Mouse (Mus musculus) heart, embryonic 10.5 days (tissue): ENCODE measurements around the gene Sh3bp2. TPM values are rescaled to one million over a fixed set of nuclear protein-coding genes. Genes with fewer than 3 reads are reported as not detected.
"Not testable (repeated sequence)": the region's sequence is repeated elsewhere in the genome, so short reads cannot be mapped to it uniquely, and the experiment has no call there.

Experiments used
- DNase-seq: peaks from one replicate; pipeline ENCODE4 v3.0.0-alpha.2; 2017; ENCODE audit warnings: low spot score
- H3K27ac ChIP-seq: fragments of 300-500 bp; sonication (generic); 2 replicates; pipeline ENCODE4 v1.5.1; 2016; ENCODE audit warnings: mild to moderate bottlenecking
- H3K27me3 ChIP-seq: fragments of 300-500 bp; sonication (generic); 2 replicates; pipeline ENCODE4 v1.6.1; 2016; ENCODE audit warnings: mild to moderate bottlenecking; ENCODE audit not compliant: poor library complexity, insufficient read depth, severe bottlenecking
- H3K36me3 ChIP-seq: fragments of 300-500 bp; sonication (generic); 2 replicates; pipeline ENCODE4 v1.6.1; 2016; ENCODE audit warnings: mild to moderate bottlenecking, moderate library complexity
- H3K4me1 ChIP-seq: fragments of 300-500 bp; sonication (generic); 2 replicates; pipeline ENCODE4 v1.6.1; 2016; ENCODE audit warnings: mild to moderate bottlenecking
- H3K4me3 ChIP-seq: fragments of 300-500 bp; sonication (generic); 2 replicates; pipeline ENCODE4 v1.5.1; 2016; ENCODE audit warnings: mild to moderate bottlenecking, moderate library complexity
- H3K9me3 ChIP-seq: fragments of 300-500 bp; sonication (generic); 2 replicates; pipeline ENCODE4 v1.6.1; 2016; ENCODE audit warnings: mild to moderate bottlenecking, moderate library complexity
- WGBS: fragments of 180-500 bp; shearing (Covaris S2); methylation state at CpG from one replicate; pipeline ENCODE4 v1.1.7; 2016; 5-methylcytosine and 5-hydroxymethylcytosine counted together
- polyA plus RNA-seq: library from polyadenylated mRNA; unstranded; fragments of >200 nt; fragmentation: Nextera tagmentation; extraction: Ambion mirVana; gene quantifications from 2 replicates; pipeline ENCODE4 v1.2.1, GENCODE M21; 2016

Sh3bp2 gene
- polyA plus RNA-seq, 1 experiment from 2014 or later, result 6.0 TPM

DNA sequence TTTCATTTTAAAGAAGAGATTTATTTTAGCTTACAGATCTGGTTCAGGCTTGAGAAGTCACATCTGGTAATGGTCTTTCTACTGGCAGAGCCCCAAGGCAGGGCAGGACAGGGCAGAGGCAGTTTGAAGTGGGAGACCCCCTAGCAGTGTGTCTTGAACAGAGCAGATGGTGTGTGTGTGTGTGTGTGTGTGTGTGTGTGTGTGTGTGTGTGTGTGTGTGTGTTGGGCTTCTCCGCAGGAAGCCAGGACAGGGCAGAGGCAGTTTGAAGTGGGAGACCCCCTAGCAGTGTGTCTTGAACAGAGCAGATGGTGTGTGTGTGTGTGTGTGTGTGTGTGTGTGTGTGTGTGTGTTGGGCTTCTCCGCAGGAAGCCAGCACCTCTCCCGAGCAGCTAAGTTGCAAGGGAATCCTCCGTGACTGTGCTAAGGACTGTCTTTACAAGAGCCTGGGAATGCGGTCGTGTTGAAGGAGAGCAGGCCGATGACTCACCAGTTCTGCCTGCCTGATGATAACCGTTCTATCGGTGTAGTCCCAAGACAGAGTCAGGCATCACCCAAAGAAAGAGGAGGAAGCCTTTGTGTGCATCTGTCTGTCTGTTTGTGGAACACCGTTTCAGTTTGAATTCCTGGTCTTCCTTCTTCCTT, 56.2 kb downstream of the Sh3bp2 start:
- not testable (repeated sequence) for H3K27me3 ChIP-seq, H3K9me3 ChIP-seq, H3K36me3 ChIP-seq
- DNase-seq, result peak; percentile 91
- Histone ChIP-seq H3K27ac (peak overlapping the region; percentile 81), H3K4me3 (peak overlapping the region; percentile 33), H3K4me1 (peaks cover 32% of the 10 kb centered on the region)
- 3% methylated on average over 10 of the region's 10 CpGs for whole genome bisulfite sequencing

- H3K4me3 ChIP-seq, result peak overlapping the region; percentile 33
Observed at GRCm38 (mm10) chr5:34582314-34582675, 56.7 kb downstream of the Sh3bp2 start.

DNA sequence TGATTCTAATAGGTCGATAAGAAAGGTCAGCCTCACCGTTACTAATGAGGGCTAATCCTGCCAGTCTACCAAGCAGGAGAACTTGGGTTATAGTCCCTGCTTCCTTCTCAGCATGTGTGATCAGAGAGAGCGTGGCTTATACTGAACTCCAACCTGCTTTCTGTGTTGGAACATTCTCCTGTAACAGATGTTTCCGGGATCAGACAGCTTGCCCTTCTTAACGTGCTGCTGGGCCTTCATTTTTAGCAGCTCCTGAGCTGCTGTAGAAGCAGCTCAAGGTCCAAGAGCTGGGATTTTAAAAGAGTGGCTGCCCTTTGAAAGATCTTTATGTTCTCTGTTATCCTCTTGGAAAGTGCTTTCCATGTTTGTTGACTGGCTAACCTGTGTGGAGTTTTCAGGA, 59.6 kb downstream of the Sh3bp2 start:
- 80% methylated on average over 5 of the region's 5 CpGs for WGBS
- Histone ChIP-seq H3K27ac (no peak overlapping the region), H3K4me3 (no peak overlapping the region), H3K27me3 (no peaks in the 10 kb centered on the region), H3K9me3 (no peaks in the 10 kb centered on the region), H3K36me3 (no peaks in the 10 kb centered on the region; the same call in 1 of the 2 replicates), H3K4me1 (peaks cover 41% of the 10 kb centered on the region)
- no peak for DNase-seq

More at GRCm38 (mm10) chr5:34582314-34582675, 56.7 kb downstream of the Sh3bp2 start:
- Histone ChIP-seq H3K4me1 (peaks cover 33% of the 10 kb centered on the region), H3K27ac (peak overlapping the region; percentile 81), H3K36me3 (peaks cover 4% of the 10 kb centered on the region; the same call in 1 of the 2 replicates), H3K9me3 (no peaks in the 10 kb centered on the region), H3K27me3 (no peaks in the 10 kb centered on the region)
- whole genome bisulfite sequencing, result 40% methylated on average over 5 of the region's 5 CpGs
- no peak for DNase-seq

DNA sequence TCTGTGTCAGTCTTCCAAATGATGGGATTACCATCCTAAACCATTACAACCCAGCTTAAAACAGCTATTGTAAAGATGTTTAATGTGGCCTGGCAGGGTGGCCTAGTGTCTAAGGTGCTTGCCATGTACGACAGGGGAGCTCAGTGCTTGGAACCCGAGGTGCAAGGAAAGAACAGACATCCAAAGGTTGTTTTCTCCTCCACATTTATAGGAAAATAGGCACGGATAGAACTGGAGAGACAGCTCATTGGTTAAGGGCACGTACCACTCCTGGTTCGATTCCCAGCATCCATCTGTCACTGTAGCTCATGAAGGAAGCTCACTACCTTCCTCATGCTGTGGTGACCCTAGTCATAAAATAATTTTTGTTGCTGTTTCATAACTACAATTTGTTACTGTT, 62.2 kb downstream of the Sh3bp2 start:
- Histone ChIP-seq H3K4me3 (no peak overlapping the region), H3K27me3 (no peaks in the 10 kb centered on the region), H3K36me3 (peaks cover 2% of the 10 kb centered on the region; the same call in 1 of the 2 replicates), H3K4me1 (peaks cover 32% of the 10 kb centered on the region), H3K9me3 (no peaks in the 10 kb centered on the region), H3K27ac (no peak overlapping the region)
- DNase-seq, result peak; percentile 51
- WGBS, result 89% methylated on average over 5 of the region's 5 CpGs

- DNase-seq, result no peak
- H3K27ac ChIP-seq, result no peak overlapping the region
- H3K9me3 ChIP-seq, result no peaks in the 10 kb centered on the region
- H3K4me1 ChIP-seq, result peaks cover 18% of the 10 kb centered on the region
- no peaks in the 10 kb centered on the region for H3K27me3 ChIP-seq
- WGBS, result 33% methylated on average over 5 of the region's 5 CpGs
- H3K36me3 ChIP-seq, result peaks cover 8% of the 10 kb centered on the region; the same call in 1 of the 2 replicates
- H3K4me3 ChIP-seq, result no peak overlapping the region
Observed at GRCm38 (mm10) chr5:34590059-34590458, 64.4 kb downstream of the Sh3bp2 start.

- Histone ChIP-seq H3K36me3 (peaks cover 8% of the 10 kb centered on the region; the same call in 1 of the 2 replicates), H3K4me3 (no peak overlapping the region), H3K9me3 (no peaks in the 10 kb centered on the region), H3K4me1 (peaks cover 18% of the 10 kb centered on the region), H3K27ac (no peak overlapping the region), H3K27me3 (no peaks in the 10 kb centered on the region)
- 85% methylated on average over 4 of the region's 4 CpGs for WGBS
- no peak for DNase-seq
Observed at GRCm38 (mm10) chr5:34590702-34591101, 65.1 kb downstream of the Sh3bp2 start.

- Histone ChIP-seq H3K27ac (no peak overlapping the region), H3K4me3 (no peak overlapping the region), H3K4me1 (peaks cover 18% of the 10 kb centered on the region), H3K36me3 (peaks cover 8% of the 10 kb centered on the region; the same call in 1 of the 2 replicates), H3K27me3 (no peaks in the 10 kb centered on the region), H3K9me3 (no peaks in the 10 kb centered on the region)
- no peak for DNase-seq
- WGBS, result 85% methylated on average over 5 of the region's 5 CpGs
Observed at GRCm38 (mm10) chr5:34591388-34592004, 65.9 kb downstream of the Sh3bp2 start.

DNA sequence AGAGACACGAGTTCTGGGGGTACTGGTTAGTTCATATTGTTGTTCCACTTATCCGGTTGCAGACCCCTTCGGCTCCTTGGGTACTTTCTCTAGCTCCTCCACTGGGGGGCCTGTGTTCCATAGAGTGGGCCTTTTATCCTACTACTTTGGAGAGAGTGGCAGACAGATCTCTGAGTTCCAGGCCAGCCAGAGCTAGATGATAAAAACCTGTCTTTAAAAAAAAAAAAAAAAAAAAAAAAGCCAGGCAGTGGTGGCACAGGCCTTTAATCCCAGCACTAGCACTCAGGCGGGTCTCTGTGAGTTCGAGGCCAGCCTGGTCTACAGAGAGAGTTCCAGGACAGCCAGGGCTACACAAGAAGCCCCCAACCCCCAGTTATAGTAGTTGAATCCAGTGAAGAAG, 66.6 kb downstream of the Sh3bp2 start:
- peak; percentile 24 for DNase-seq
- H3K36me3 ChIP-seq, result peaks cover 11% of the 10 kb centered on the region; the same call in 1 of the 2 replicates
- H3K27me3 ChIP-seq, H3K9me3 ChIP-seq, H3K4me3 ChIP-seq, H3K27ac ChIP-seq: not testable (repeated sequence)
- peaks cover 14% of the 10 kb centered on the region for H3K4me1 ChIP-seq
- 86% methylated on average over 5 of the region's 5 CpGs for WGBS

GRCm38 (mm10) chr5:34592666-34593065, 67.0 kb downstream of the Sh3bp2 start:
- Histone ChIP-seq H3K27ac (no peak overlapping the region), H3K27me3 (no peaks in the 10 kb centered on the region)
- DNase-seq, result peak; percentile 45

DNA sequence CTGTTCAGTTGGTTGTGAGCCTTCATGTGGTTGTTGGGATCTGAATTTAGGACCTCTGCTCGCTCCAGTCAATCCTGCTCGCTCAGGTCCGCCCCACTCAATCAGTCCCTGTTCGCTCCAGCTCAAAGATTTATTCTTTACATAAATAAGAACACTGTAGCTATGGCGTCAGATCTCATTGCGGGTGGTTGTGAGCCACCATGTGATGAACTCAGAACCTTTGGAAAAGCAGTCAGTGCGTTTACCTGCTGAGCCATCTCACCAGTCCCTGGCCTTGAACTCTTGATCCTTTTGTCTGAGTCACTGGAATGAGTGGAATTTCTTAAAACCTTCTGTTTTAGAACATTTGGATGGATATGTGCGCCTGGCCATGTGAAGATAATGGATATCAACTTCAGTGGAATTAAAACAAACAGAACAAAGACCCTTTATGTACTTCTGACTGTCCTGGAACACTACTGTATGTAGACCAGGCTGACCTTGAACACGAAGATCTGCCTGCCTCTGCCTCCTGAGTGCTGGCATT, 67.6 kb downstream of the Sh3bp2 start:
- DNase-seq, result peak; percentile 61
- H3K36me3 ChIP-seq, result peaks cover 21% of the 10 kb centered on the region
- H3K4me1 ChIP-seq, result peaks cover 14% of the 10 kb centered on the region
- H3K27ac ChIP-seq, result no peak overlapping the region
- H3K27me3 ChIP-seq, result no peaks in the 10 kb centered on the region
- H3K4me3 ChIP-seq, result no peak overlapping the region
- H3K9me3 ChIP-seq, result no peaks in the 10 kb centered on the region
- WGBS, result 92% methylated on average over 9 of the region's 9 CpGs

More at GRCm38 (mm10) chr5:34592666-34593065, 67.0 kb downstream of the Sh3bp2 start:
- Histone ChIP-seq H3K4me3 (no peak overlapping the region), H3K4me1 (peaks cover 14% of the 10 kb centered on the region), H3K36me3 (peaks cover 16% of the 10 kb centered on the region; the same call in 1 of the 2 replicates), H3K9me3 (no peaks in the 10 kb centered on the region)
- WGBS, result 88% methylated on average over 6 of the region's 6 CpGs

- WGBS, result 92% methylated on average over 5 of the region's 5 CpGs
- no peak for DNase-seq
- H3K4me3 ChIP-seq, result no peak overlapping the region
- no peaks in the 10 kb centered on the region for H3K9me3 ChIP-seq
- peaks cover 67% of the 10 kb centered on the region for H3K36me3 ChIP-seq
- H3K4me1 ChIP-seq, result peaks cover 4% of the 10 kb centered on the region; the same call in 1 of the 2 replicates
- H3K27ac ChIP-seq, result no peak overlapping the region
- no peaks in the 10 kb centered on the region for H3K27me3 ChIP-seq
Observed at GRCm38 (mm10) chr5:34604576-34604975, 78.9 kb downstream of the Sh3bp2 start.

DNA sequence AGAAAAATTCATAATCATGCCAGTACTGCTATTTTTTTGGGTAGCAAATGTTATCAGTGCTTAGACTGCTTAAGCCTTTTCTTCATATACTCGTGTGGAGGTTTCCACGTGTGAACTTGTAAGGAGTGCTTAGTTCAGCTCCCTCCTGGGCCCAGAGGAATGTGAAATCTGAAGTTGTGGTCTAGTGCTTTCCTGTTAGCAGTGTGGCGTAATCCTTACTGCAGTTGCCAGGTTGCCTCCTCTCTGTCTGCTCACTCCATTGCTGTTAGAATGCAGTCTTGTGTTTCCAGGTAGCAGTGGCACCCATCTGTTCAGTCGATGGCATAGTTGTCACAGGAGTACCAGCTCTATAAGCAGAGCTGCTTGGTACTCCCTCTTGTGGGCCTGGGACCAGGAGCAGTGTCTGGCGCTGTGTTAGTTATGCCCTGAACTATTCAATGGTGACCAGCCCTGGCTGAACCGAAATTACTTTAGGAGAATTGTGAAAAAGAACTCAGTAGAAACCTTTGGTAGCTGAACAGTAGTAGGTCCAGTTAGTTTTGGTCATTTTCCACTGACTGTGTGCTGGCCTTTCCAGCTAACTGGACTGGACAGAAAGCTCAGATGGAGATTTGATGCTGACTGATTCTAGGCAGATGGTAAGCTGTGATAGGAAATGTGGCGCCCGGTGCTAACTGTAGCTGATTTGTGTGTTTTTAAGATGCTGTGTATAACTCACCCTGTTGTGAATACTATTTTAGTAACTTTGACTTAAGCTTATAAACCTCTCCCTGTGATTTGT, 81.7 kb downstream of the Sh3bp2 start:
- H3K9me3 ChIP-seq, result no peaks in the 10 kb centered on the region
- H3K27me3 ChIP-seq, result no peaks in the 10 kb centered on the region
- H3K36me3 ChIP-seq, result peaks cover 77% of the 10 kb centered on the region
- no peak overlapping the region for H3K4me3 ChIP-seq
- no peak for DNase-seq
- no peak overlapping the region for H3K27ac ChIP-seq
- peaks cover 4% of the 10 kb centered on the region; the same call in 1 of the 2 replicates for H3K4me1 ChIP-seq
- 83% methylated on average over 8 of the region's 8 CpGs for WGBS

GRCm38 (mm10) chr5:34608226-34608625, 82.6 kb downstream of the Sh3bp2 start:
- Histone ChIP-seq H3K4me1 (peaks cover 4% of the 10 kb centered on the region; the same call in 1 of the 2 replicates), H3K27me3 (no peaks in the 10 kb centered on the region), H3K36me3 (peaks cover 75% of the 10 kb centered on the region), H3K27ac (no peak overlapping the region), H3K4me3 (no peak overlapping the region), H3K9me3 (no peaks in the 10 kb centered on the region)
- DNase-seq, result no peak
- 61% methylated on average over 3 of the region's 3 CpGs for WGBS
